Mouse (Mus musculus) brain, adult 10 weeks (tissue): ENCODE results near the gene Vmn1r142. TPM values are rescaled to one million over a fixed set of nuclear protein-coding genes. Genes with fewer than 3 reads are reported as not detected.

Experiments
- polyA plus RNA-seq: library from polyadenylated mRNA; stranded (reverse); fragments of 350-450 nt; fragmentation: Illumina TruSeq; extraction: RNeasy Lipid Tissue Mini Kit (QIAGEN cat#74804); gene quantifications from one replicate; pipeline ENCODE4 v1.2.3, GENCODE M21; 2015; ENCODE audit warnings: low read depth, low replicate concordance

Gene Vmn1r142
- polyA plus RNA-seq = not detected

DNA sequence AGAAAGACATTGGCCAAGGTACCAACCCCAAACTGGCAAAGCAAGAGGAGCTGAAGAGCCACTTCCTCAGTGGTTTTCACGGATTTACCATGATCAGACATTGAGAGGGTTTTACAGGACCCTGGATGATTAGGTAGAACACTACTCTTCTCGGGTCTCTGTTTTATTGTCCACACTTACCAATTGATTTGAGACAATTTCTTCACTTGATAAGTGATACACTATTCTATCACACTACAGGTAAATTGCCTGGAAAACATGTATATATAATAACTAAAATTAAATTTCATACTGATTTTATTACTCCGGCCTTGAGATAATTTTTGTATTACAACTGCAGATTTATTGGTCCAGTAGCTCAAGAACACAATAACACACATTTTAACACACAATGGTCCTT lies at the start of gene Vmn1r142:
Gene Vmn1r142 (minus strand): TSS at position 101 of the 400 bp plus-strand sequence.

DNA sequence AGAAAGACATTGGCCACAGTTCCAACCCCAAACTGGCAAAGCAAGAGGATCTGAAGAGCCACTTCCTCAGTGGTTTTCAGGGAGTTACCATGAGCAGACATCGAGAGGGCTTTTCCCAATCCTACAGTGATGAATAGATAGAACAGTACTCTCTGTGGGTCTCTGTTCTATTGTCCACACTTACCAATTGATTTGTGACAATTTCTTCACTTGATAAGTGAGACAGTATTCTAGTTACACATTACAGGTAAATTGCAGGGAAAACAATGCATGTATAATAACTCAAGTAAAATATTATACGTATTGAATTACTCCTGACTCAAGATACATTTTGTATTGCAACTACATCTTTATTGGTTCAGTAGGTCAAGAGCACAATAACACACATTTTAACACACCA lies 37.3 kb upstream of the Vmn1r142 start, which contains the start of gene Gm8653:
Gene Gm8653 (minus strand): TSS at position 101 of the 400 bp plus-strand sequence.

DNA sequence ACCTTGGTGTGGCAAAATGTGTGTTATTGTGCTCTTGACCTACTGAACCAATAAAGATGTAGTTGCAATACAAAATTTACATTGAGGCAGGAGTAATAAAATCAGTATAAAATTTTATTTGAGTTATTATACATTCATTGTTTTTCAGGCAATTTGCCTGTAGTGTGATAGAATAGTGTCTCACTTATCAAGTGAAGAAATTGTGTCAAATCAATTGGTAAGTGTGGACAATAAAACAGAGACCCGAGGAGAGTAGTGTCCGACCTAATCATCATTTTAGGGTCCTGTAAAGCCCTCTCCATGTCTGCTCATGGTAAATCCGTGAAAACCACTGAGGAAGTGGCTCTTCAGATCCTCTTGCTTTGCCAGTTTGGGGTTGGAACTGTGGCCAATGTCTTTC lies 25.2 kb upstream of the Vmn1r142 start, which contains the start of gene Vmn1r143:
Gene Vmn1r143 (plus strand): TSS at position 301 of the 400 bp plus-strand sequence.

DNA sequence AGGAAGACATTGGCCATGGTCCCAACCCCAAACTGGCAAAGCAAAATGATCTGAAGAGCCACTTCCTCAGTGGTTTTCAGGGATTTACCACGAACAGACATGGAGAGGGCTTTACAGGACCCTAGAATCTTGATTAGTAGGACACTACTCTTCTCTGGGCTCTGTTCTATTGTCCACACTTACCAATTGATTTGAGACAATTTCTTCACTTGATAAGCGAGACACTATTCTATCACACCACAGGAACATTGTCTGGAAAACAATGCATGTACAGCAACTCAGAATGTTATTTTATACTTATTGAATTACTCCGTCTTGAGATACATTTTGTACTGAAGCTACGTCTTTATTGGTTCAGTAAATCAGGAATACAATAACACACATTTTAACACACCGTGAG lies 29.2 kb downstream of the Vmn1r142 start, which contains the start of gene Gm10666:
Gene Gm10666 (minus strand): TSS at position 101 of the 400 bp plus-strand sequence.

DNA sequence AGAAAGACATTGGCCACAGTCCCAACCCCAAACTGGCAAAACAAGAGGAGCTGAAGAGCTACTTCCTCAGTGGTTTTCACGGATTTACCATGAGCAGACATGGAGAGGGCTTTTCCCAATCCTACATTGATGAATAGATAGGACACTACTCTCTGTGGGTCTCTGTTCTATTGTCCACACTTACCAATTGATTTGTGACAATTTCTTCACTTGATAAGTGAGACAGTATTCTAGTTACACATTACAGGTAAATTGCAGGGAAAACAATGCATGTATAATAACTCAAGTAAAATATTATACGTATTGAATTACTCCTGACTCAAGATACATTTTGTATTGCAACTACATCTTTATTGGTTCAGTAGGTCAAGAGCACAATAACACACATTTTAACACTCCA lies 45.7 kb downstream of the Vmn1r142 start, which contains the start of gene Gm16451:
Gene Gm16451 (minus strand): TSS at position 101 of the 400 bp plus-strand sequence.

Other genes with a start within 250 kb of the Vmn1r142 start
- not detected for gene Gm5891, start 242.7 kb downstream of the Vmn1r142 start, polyA plus RNA-seq
- gene Vmn1r137, start 169.4 kb downstream of the Vmn1r142 start, polyA plus RNA-seq = not detected
- gene Vmn1r138, start 135.1 kb downstream of the Vmn1r142 start, polyA plus RNA-seq = not detected
- gene Gm6176, start 107.7 kb downstream of the Vmn1r142 start, polyA plus RNA-seq = not detected
- gene Vmn1r139, start 95.0 kb downstream of the Vmn1r142 start, polyA plus RNA-seq = not detected
- gene Gm16451, start 45.8 kb downstream of the Vmn1r142 start, polyA plus RNA-seq = not detected
- not detected for gene Gm10666, start 29.3 kb downstream of the Vmn1r142 start, polyA plus RNA-seq
- gene Vmn1r143, start 25.3 kb upstream of the Vmn1r142 start, polyA plus RNA-seq = not detected
- not detected for gene Gm8653, start 37.2 kb upstream of the Vmn1r142 start, polyA plus RNA-seq
- gene Gm8453, start 65.4 kb upstream of the Vmn1r142 start, polyA plus RNA-seq = not detected
- not detected for gene Gm4187, start 165.7 kb upstream of the Vmn1r142 start, polyA plus RNA-seq
- not detected for gene Gm8660, start 207.0 kb upstream of the Vmn1r142 start, polyA plus RNA-seq
- not detected for gene Vmn1r148, start 249.5 kb upstream of the Vmn1r142 start, polyA plus RNA-seq